Mouse (Mus musculus): Measurements from ENCODE around the gene Trim25. TPM values are rescaled to one million over a fixed set of nuclear protein-coding genes. Genes with fewer than 3 reads are reported as not detected.

Trim25 gene
- polyA plus RNA-seq, 1 experiment from 2014 or later: 14.9 TPM

GRCm38 (mm10) chr11:88999723-89000526, 749 bp downstream of the Trim25 start:
- no peak for ATAC-seq (replicated peaks; ENCODE audit: insufficient number of reproducible peaks, low FRiP score, low TSS enrichment)
- no peaks in the 10 kb centered on the region for H3K36me3 ChIP-seq (ENCODE audit: control insufficient read depth, insufficient read depth, low read length)
- H3K9ac ChIP-seq (ENCODE audit: low read depth, low read length): peak overlapping the region; percentile 84
- no peaks in the 10 kb centered on the region for H3K9me3 ChIP-seq (replicated peaks; ENCODE audit: control insufficient read depth, low read length)
- 16% methylated on average over 33 of the region's 33 CpGs for WGBS (ENCODE audit: insufficient replicate concordance)
- peak overlapping the region; percentile 73 for H3K27ac ChIP-seq (ENCODE audit: low read depth, low read length)
- no peaks in the 10 kb centered on the region for H3K27me3 ChIP-seq (ENCODE audit: control insufficient read depth, insufficient read depth, low read length)
- H3K4me2 ChIP-seq: peak overlapping the region; percentile 88
- H3K4me1 ChIP-seq (ENCODE audit: control insufficient read depth, insufficient read depth, low read length): peaks cover 15% of the 10 kb centered on the region
- peak overlapping the region; percentile 82 for H3K4me3 ChIP-seq (ENCODE audit: low read depth, low read length)

DNA sequence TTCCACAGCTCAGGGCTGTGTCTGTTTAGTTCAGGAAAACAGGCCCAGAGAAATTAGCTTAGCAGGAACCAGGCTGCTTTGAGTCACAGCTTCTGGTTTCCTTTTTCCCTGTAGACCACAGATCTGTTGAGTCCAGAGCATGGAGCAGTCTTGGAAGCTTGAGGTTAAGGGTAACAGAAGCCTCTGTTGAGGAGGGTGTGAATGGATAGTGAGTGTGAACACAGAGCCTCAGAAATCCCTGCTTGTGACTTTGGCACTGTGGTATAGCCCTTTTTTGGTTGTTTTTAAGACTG, 1.3 kb downstream of the Trim25 start:
- ATAC-seq (replicated peaks; ENCODE audit: insufficient number of reproducible peaks, low FRiP score, low TSS enrichment): no peak
- H3K36me3 ChIP-seq (ENCODE audit: control insufficient read depth, insufficient read depth, low read length): no peaks in the 10 kb centered on the region
- H3K4me2 ChIP-seq: peak overlapping the region; percentile 88
- no peak overlapping the region for H3K27ac ChIP-seq (ENCODE audit: low read depth, low read length)
- peaks cover 15% of the 10 kb centered on the region for H3K4me1 ChIP-seq (ENCODE audit: control insufficient read depth, insufficient read depth, low read length)
- H3K27me3 ChIP-seq (ENCODE audit: control insufficient read depth, insufficient read depth, low read length): no peaks in the 10 kb centered on the region
- peak overlapping the region; percentile 84 for H3K9ac ChIP-seq (ENCODE audit: low read depth, low read length)
- peak overlapping the region; percentile 82 for H3K4me3 ChIP-seq (ENCODE audit: low read depth, low read length)
- no peaks in the 10 kb centered on the region for H3K9me3 ChIP-seq (replicated peaks; ENCODE audit: control insufficient read depth, low read length)

DNA sequence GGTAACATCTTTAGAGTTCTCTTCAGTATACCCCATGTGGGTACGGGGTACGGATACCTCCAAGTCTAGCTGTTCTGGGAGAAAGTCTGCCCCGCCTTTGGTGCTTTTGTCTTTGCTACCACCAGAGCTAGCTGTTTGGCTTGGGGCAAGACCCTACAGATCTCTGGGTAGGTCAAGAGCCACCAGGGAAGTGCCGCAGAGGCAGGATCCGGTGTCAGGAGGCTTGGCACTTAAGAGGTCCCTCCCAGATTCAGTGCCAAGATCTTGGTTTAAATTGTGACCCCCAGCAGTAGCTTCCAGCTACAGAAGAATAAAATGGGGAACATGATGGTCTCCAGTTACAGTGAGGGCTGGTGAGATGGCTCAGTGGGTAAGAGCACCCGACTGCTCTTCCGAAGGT, 2.4 kb downstream of the Trim25 start:
- Histone ChIP-seq H3K9me3 (replicated peaks; ENCODE audit: control insufficient read depth, low read length) (no peaks in the 10 kb centered on the region), H3K4me3 (ENCODE audit: low read depth, low read length) (no peak overlapping the region), H3K27me3 (ENCODE audit: control insufficient read depth, insufficient read depth, low read length) (no peaks in the 10 kb centered on the region), H3K27ac (ENCODE audit: low read depth, low read length) (no peak overlapping the region), H3K9ac (ENCODE audit: low read depth, low read length) (no peak overlapping the region), H3K4me1 (ENCODE audit: control insufficient read depth, insufficient read depth, low read length) (peaks cover 15% of the 10 kb centered on the region), H3K36me3 (ENCODE audit: control insufficient read depth, insufficient read depth, low read length) (no peaks in the 10 kb centered on the region), H3K4me2 (peak overlapping the region; percentile 88; the same call in 1 of the 2 replicates)
- no peak for ATAC-seq (replicated peaks; ENCODE audit: insufficient number of reproducible peaks, low FRiP score, low TSS enrichment)
- WGBS (ENCODE audit: insufficient replicate concordance): 90% methylated on average over 7 of the region's 7 CpGs

DNA sequence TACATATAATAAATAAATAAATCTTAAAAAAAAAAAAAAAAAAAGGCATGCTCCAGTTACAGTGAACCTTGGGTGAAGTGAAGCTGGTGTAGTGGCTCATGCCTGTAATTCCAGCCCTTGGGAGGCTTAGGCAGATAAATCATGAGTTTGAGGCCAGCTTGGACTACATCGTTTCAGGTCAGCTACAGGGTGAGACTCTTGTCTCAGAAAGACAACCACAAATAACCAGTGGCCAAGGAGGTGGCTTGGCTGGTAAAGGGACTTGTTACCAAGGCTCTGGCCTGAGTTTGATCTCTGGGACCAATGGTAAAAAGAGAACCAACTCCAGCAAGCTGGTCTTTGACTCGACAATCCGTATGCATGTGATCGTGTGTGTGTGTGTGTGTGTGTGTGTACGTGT, 2.9 kb downstream of the Trim25 start:
- Histone ChIP-seq H3K9me3 (replicated peaks; ENCODE audit: control insufficient read depth, low read length) (no peaks in the 10 kb centered on the region), H3K36me3 (ENCODE audit: control insufficient read depth, insufficient read depth, low read length) (no peaks in the 10 kb centered on the region), H3K4me2 (0 out of 2 replicates have a peak overlapping the region, but pooled peaks have one; percentile 7), H3K4me1 (ENCODE audit: control insufficient read depth, insufficient read depth, low read length) (peaks cover 15% of the 10 kb centered on the region), H3K9ac (ENCODE audit: low read depth, low read length) (no peak overlapping the region), H3K27ac (ENCODE audit: low read depth, low read length) (no peak overlapping the region), H3K27me3 (ENCODE audit: control insufficient read depth, insufficient read depth, low read length) (no peaks in the 10 kb centered on the region), H3K4me3 (ENCODE audit: low read depth, low read length) (no peak overlapping the region)
- ATAC-seq (replicated peaks; ENCODE audit: insufficient number of reproducible peaks, low FRiP score, low TSS enrichment): no peak
- 90% methylated on average over 5 of the region's 5 CpGs for WGBS (ENCODE audit: insufficient replicate concordance)

DNA sequence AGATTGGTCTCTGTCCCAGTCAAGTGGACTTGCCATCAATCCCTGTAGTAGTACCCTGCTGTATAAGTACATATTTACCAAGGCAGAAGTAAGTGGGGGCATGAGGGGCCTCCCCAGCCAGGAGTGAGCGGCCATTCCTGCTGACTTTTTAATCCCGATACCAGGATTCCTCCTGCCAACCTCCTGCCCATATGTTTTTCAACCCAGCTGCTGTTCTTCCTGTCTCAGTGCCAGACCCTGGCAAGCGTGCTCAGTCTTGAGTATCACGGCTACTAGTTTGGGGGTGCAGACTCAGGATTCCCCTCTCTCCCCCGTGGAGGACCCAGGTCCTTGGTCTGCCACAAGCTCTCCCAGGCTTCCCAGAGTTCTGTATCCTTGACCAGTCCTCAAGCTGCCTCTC, 3.4 kb downstream of the Trim25 start:
- no peak overlapping the region for H3K4me3 ChIP-seq (ENCODE audit: low read depth, low read length)
- WGBS (ENCODE audit: insufficient replicate concordance): 79% methylated on average over 5 of the region's 5 CpGs
- peaks cover 15% of the 10 kb centered on the region for H3K4me1 ChIP-seq (ENCODE audit: control insufficient read depth, insufficient read depth, low read length)
- no peaks in the 10 kb centered on the region for H3K9me3 ChIP-seq (replicated peaks; ENCODE audit: control insufficient read depth, low read length)
- H3K27me3 ChIP-seq (ENCODE audit: control insufficient read depth, insufficient read depth, low read length): no peaks in the 10 kb centered on the region
- peak overlapping the region; percentile 25 for H3K4me2 ChIP-seq
- no peak for ATAC-seq (replicated peaks; ENCODE audit: insufficient number of reproducible peaks, low FRiP score, low TSS enrichment)
- H3K27ac ChIP-seq (ENCODE audit: low read depth, low read length): no peak overlapping the region
- H3K36me3 ChIP-seq (ENCODE audit: control insufficient read depth, insufficient read depth, low read length): no peaks in the 10 kb centered on the region
- H3K9ac ChIP-seq (ENCODE audit: low read depth, low read length): no peak overlapping the region

GRCm38 (mm10) chr11:89003078-89003477, 3.9 kb downstream of the Trim25 start:
- no peaks in the 10 kb centered on the region for H3K36me3 ChIP-seq (ENCODE audit: control insufficient read depth, insufficient read depth, low read length)
- no peak for ATAC-seq (replicated peaks; ENCODE audit: insufficient number of reproducible peaks, low FRiP score, low TSS enrichment)
- peaks cover 15% of the 10 kb centered on the region for H3K4me1 ChIP-seq (ENCODE audit: control insufficient read depth, insufficient read depth, low read length)
- H3K9ac ChIP-seq (ENCODE audit: low read depth, low read length): no peak overlapping the region
- no peaks in the 10 kb centered on the region for H3K27me3 ChIP-seq (ENCODE audit: control insufficient read depth, insufficient read depth, low read length)
- H3K4me2 ChIP-seq: peak overlapping the region; percentile 25
- H3K9me3 ChIP-seq (replicated peaks; ENCODE audit: control insufficient read depth, low read length): no peaks in the 10 kb centered on the region
- WGBS (ENCODE audit: insufficient replicate concordance): 49% methylated on average over 6 of the region's 6 CpGs
- no peak overlapping the region for H3K4me3 ChIP-seq (ENCODE audit: low read depth, low read length)
- H3K27ac ChIP-seq (ENCODE audit: low read depth, low read length): no peak overlapping the region

GRCm38 (mm10) chr11:89003726-89004125, 4.5 kb downstream of the Trim25 start:
- Histone ChIP-seq H3K27ac (ENCODE audit: low read depth, low read length) (no peak overlapping the region), H3K27me3 (ENCODE audit: control insufficient read depth, insufficient read depth, low read length) (no peaks in the 10 kb centered on the region), H3K4me1 (ENCODE audit: control insufficient read depth, insufficient read depth, low read length) (peaks cover 15% of the 10 kb centered on the region), H3K4me2 (0 out of 2 replicates have a peak overlapping the region, but pooled peaks have one; percentile 3), H3K36me3 (ENCODE audit: control insufficient read depth, insufficient read depth, low read length) (no peaks in the 10 kb centered on the region), H3K9ac (ENCODE audit: low read depth, low read length) (no peak overlapping the region), H3K9me3 (replicated peaks; ENCODE audit: control insufficient read depth, low read length) (no peaks in the 10 kb centered on the region), H3K4me3 (ENCODE audit: low read depth, low read length) (no peak overlapping the region)
- 69% methylated on average over 4 of the region's 4 CpGs for WGBS (ENCODE audit: insufficient replicate concordance)
- ATAC-seq (replicated peaks; ENCODE audit: insufficient number of reproducible peaks, low FRiP score, low TSS enrichment): no peak

- Histone ChIP-seq H3K4me1 (ENCODE audit: control insufficient read depth, insufficient read depth, low read length) (peaks cover 12% of the 10 kb centered on the region), H3K27me3 (ENCODE audit: control insufficient read depth, insufficient read depth, low read length) (no peaks in the 10 kb centered on the region), H3K27ac (ENCODE audit: low read depth, low read length) (no peak overlapping the region), H3K4me3 (ENCODE audit: low read depth, low read length) (no peak overlapping the region), H3K4me2 (no peak overlapping the region), H3K9ac (ENCODE audit: low read depth, low read length) (no peak overlapping the region), H3K9me3 (replicated peaks; ENCODE audit: control insufficient read depth, low read length) (no peaks in the 10 kb centered on the region), H3K36me3 (ENCODE audit: control insufficient read depth, insufficient read depth, low read length) (0 out of 2 replicates have a peak, but pooled peaks cover 3% of the 10 kb centered on the region)
- ATAC-seq (replicated peaks; ENCODE audit: insufficient number of reproducible peaks, low FRiP score, low TSS enrichment): no peak
- WGBS (ENCODE audit: insufficient replicate concordance): 72% methylated on average over 5 of the region's 5 CpGs
Observed at GRCm38 (mm10) chr11:89005473-89005872, 6.3 kb downstream of the Trim25 start.

GRCm38 (mm10) chr11:89006404-89006803, 7.2 kb downstream of the Trim25 start:
- H3K4me3 ChIP-seq (ENCODE audit: low read depth, low read length): no peak overlapping the region
- no peak for ATAC-seq (replicated peaks; ENCODE audit: insufficient number of reproducible peaks, low FRiP score, low TSS enrichment)
- no peak overlapping the region for H3K4me2 ChIP-seq
- H3K9ac ChIP-seq (ENCODE audit: low read depth, low read length): no peak overlapping the region
- H3K9me3 ChIP-seq (replicated peaks; ENCODE audit: control insufficient read depth, low read length): no peaks in the 10 kb centered on the region
- H3K27ac ChIP-seq (ENCODE audit: low read depth, low read length): no peak overlapping the region
- H3K36me3 ChIP-seq (ENCODE audit: control insufficient read depth, insufficient read depth, low read length): peaks cover 9% of the 10 kb centered on the region
- no peaks in the 10 kb centered on the region for H3K27me3 ChIP-seq (ENCODE audit: control insufficient read depth, insufficient read depth, low read length)
- peaks cover 10% of the 10 kb centered on the region for H3K4me1 ChIP-seq (ENCODE audit: control insufficient read depth, insufficient read depth, low read length)
